Mouse (Mus musculus) liver, adult 2 months (tissue): Measurements from ENCODE around the gene Add2.

Source experiments
- CTCF ChIP-seq: fragments of 200-500 bp; IDR thresholded peaks from 2 replicates; pipeline ENCODE4 v1.5.1; 2011; ENCODE audit warnings: low read depth, low read length, control low read depth
- POLR2A ChIP-seq: fragments of 200-500 bp; IDR thresholded peaks from 2 replicates; pipeline ENCODE4 v1.6.1; 2011; ENCODE audit warnings: low read length, control low read depth; ENCODE audit not compliant: insufficient read depth; ENCODE audit errors: extremely low read depth

DNA sequence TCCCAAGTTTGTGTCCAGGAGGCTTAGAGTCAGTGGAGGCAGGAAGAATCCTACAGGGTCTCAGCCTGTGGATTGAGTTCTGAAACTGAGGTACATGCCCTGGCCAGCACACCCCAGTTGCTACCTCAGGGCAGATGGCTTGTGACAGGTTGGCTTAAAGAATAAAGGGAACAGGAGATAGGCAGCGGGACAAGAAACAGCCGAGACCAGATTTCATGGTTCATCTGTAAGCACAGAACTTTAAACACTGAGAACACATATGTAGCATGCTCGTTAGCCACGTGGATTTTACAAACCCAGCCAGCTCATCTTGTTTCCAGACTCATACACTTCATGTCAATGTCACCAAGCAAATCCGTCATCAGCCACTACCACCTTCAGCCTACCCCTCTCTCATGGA lies 139.4 kb downstream of the Add2 start:
- TF ChIP-seq CTCF (no peak), POLR2A (no peak)
